Mouse (Mus musculus) liver, embryonic 14.5 days (tissue): ENCODE measurements around the gene Slc43a1.

Source experiments
- CTCF ChIP-seq: IDR thresholded peaks from 2 replicates; pipeline ENCODE4 v1.5.1; 2016; ENCODE audit warnings: antibody characterized with exemption, low read depth, control low read depth
- EP300 ChIP-seq: IDR thresholded peaks from 2 replicates; pipeline ENCODE4 v1.6.1; 2016; ENCODE audit warnings: antibody characterized with exemption, low read depth

DNA sequence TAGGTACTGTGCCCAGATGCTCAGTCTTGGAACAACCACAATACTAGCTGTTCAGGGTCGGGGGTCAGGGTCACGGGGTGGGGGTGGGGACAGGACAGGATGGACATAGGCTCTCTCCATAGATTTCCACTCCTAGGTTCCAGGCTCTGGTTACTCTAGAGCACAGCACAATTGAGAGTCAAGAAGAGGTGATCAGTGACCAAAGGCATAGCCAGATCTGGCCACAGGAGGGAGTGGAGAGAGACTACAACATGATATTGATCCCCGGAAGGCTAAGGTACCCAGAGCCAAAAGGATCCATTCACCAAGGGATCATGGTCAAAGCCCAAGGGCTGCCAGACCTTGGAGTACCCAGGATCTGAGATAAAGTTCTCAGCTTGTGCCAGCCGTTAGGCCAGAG, 46.0 kb downstream of the Slc43a1 start:
- TF ChIP-seq CTCF: 0 out of 2 replicates have a peak, but pooled peaks have one; percentile 16
- TF ChIP-seq EP300: no peak
